Mouse (Mus musculus) Muller cell, postnatal 12 days (primary cell): Measurements from ENCODE around the gene Mrm3.
A peak's percentile ranks its signal among the peaks of the same experiment; 100 is the strongest.

Experiments
- DNase-seq: peaks from one replicate; pipeline ENCODE4 v3.0.0-alpha.2; 2015; ENCODE audit errors: inconsistent ontology term

Mrm3 gene

DNA sequence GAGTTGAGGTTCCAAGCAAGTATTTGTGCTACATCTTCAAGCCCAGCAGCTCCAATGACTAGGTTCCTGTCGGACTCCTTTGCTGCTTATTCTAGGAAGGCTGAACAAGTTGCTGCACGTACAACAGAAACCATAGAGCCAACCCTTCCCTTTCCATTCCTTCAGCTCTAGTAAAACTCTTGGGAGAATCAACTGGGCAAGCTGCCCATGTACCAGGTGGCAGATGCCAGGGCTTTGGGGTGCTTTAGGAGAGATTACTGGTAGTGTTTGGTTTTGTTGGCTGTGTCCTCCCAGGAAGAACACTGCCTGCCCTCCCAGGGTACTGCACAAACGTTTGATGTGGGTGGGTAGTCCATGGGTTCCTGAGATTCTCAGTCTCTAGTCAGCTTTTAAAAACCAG is 8.5 kb downstream of the Mrm3 start:
- no peak for DNase-seq

DNA sequence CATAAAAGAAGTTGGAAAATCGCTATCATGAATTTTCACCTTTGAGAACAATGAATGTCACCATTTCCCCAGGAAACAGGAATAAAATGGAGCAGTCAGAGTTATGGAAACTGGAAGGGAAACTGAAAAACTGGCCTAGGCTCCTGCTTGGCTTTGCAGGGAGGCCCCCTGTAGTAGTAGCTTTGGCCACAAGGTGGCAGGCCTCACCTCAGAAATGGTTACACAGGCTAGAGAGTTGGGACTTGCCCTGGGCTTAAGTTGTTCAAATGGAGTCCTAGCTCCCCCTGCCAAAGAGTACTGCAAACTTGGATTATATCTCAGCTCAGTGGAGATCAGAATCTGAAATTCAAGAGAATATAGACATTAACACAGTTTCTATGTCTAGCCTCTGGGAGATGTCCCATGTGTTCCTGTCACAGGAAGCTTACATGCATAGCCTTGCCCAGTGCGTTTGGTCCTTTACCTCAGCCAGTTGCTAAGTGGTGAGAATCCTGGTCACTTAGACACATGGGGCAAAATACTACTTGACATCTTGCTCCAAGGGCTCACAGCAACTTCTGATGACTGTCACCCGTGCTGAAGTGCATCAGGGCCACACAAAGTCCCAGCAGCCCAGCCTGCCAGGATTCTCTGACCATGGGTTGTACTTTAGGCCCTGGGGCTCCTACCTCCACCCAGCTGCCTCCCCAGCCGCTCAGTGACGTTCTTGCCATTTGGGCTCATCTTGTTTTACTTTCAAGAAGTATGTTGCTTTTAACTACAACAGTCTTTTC is 9.8 kb downstream of the Mrm3 start:
- peak; percentile 67 for DNase-seq

DNA sequence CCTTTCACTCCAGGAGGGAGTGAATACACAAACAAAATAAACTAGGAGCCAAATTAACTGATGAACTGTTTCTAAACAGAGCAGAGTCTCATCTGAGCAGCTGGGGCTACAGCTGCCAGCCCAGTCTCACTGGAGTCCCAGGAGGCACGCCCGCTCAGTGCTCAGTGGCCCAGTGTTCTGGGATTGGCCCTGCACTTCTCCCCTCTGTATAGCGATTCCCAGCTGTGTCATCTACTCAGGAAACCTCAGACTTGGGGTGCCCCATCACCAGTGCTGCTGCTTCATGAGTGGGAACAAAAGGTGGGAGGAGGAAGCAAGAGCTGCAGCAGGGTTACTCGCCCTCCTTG is 10.4 kb downstream of the Mrm3 start:
- no peak for DNase-seq

DNA sequence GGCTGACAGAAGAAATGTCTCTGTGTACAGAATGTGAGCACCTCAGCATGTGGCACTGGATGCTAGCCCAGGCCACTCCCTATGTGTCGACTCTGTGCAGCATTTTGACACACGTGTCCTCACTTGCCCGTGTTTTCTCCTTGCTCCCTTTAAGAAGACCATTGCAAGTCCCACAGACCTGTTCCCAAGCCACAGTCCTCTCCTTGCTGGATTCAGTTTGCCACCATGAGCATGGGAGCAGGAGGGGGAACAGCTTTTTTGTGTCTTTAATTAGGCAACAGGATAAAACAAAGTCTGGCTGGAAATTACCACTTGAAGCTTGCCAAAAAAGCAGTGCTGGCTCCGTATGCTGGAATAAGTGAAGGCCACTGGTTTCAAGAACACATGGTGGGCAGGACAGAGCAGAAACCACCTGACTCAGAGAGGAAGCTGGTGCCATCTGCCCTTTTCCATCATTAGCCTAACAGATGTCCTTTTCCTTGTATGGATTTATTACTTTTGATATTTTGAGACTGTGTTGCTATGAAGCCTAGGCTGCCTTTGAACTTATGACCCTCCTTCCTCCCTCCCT is 12.0 kb downstream of the Mrm3 start:
- peak; percentile 66 for DNase-seq

DNA sequence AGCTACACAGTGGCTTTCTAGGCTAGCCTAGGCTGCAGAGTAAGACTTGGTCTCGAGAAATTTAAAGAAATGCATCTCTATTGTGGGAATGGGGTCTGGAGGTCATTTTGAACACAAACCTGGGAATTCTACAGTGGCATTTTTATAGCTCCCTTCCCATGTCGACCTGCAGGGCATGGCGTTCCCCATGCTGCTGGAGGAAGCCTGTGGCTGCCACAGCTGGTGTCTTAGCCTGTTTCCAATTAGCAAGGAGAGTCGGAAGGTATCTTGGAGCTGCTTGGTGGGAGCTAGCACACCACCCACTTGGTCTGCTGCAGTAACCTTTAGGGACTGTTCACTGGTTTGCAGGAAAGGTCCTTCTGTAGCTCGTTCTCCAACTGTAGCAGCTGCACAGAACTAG is 12.6 kb downstream of the Mrm3 start:
- DNase-seq: no peak

DNA sequence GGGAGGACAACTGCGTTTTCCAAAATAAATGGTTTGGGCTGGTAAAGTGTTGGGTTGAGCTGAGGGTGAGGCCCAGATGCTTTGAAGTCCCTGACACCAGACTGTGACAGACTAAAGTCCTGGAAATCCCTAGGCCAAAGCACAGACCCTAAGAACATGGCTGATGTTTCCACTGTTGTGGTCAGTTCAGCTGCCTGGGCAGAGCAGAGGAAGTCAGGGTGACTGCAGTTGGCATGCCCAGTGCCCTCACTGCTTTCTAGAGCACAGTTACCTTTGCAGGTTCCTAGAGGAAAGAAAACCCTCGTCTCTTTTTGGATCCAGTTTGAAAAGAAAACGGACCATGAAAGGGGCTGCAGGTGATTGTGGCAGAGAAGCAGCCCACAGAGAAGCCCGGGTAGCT is 13.9 kb downstream of the Mrm3 start:
- no peak for DNase-seq

DNA sequence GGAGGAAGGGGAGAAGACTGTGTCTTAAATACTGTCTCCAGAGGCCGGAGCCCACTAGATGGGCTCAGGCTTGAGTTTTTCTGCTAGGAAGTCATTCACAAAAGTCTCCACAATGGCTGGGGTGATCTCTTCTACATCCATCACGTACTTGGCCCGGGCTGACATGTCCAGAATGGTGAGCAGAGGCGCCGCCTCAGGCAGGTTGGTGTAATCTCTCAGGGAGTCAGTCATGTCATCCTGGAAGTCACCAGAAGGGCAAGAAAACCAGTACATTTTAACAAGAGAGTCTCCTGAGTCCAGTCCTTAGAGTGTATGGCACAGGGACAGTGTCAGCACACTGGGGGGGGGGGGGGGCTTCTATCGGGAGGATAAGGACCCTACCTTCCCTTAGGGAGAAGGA is 15.0 kb downstream of the Mrm3 start:
- DNase-seq: no peak

DNA sequence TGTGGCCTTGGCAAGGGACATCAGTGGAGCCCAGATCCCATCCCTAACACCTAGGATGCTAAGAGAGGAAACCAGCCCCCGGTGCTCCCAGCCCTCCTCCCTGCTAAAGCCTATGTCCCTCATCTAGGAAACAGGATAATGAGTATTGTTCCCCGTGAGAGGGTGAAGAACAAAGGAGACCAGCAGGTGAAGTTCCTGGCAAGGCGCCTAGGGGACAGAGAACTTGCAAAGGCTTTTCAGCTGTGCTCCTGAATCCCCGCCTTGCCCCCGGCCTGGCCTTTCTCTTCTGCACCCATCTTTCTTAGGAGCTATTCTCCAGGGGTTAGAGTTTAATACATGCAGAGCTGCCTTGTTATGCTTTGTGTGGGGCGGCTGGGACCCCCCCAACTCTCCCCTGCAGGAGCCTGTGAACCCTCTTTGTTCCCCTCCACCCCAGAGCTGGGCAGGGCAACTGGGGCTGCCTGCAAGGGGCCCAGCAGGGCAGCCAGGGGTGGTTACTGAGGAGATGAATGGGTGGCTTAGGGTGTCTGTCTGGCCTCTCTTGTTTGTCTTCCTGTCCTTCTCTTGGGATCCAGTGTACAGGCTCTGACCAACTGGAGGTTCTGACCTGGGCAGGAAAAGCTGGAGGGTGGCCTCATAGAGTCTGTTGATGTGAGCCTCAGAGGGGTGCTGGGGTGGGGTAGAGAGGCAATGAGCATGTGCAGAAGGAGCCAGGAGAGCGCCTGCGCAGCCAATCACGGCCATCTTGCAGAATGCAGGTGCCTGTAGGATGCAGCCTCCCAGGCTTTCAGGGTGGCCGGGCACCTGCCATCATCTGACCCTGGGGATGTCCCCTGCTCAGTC is 16.9 kb downstream of the Mrm3 start:
- no peak for DNase-seq

DNA sequence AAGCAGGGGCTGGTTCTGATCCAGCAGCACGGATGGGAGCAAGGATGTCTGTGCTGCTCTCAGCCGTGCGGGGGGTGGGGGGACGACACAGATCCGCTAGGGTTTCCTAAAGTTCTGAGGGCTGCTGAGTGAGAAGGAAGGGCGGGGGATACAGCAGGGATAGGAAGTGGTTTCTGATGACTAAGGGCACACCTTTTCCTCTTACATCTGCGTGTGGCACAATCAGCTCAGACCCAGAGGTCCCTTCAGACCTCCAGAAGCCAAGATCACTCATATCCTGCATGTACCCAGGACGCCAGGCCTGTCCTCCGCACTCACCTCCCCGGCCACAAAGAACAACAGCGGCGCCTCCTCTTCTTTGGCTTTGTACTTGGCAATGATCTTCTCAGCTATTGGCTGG is 17.7 kb downstream of the Mrm3 start:
- no peak for DNase-seq

DNA sequence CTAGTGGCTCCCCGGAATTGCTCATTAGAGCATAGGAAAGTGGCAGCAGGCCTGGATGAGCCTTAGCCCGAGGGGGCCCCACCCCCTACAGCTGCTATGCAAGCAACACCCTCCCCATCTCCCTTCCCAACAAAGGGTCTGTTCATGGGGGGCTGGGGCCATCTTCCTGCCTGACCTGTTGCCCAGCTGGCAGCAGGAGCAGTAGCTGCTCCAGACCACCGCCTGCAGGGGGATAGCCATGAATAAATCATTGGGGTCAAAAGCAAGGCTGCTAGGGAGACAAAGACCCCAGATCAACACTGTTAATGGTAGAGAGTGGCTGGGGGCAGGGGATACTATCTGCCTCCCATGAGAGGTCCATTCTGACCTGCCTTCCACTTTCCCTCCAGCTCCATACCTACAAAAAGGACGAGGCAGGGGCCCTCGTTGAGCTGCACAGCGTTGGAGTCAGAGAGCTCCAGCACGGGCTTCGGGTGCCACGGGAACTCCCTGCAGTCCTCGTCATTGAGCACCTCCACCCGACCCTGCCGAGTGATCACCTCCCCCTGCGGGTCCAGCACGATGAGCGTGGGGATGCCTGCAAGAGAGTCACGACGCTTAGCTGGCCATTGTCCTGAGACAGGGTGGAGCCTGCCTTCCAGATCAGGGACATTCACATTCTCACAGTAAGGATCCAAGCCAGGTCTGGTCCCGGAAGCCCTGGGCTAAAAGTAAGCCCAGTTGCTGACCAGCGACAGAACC is 19.3 kb downstream of the Mrm3 start:
- no peak for DNase-seq

DNA sequence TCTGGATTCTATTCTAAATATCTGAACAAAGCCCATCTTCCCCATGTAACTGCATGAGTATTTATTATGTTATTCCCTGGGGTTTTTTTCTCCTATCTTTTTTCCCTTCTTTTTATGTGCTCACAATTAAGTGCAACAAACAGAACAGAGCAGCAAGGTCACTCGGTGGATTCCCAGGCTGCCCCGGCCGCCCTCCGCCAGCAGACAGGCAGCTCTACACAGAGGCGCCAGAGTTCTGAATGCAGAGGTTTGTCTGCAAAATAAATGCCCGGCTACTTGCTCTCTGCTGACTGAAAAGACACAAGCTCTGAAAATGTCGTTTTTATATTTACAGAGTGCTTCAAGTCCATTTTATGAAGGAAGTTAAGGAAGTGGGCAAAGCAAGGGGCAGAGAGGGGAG is 24.0 kb downstream of the Mrm3 start:
- no peak for DNase-seq

DNA sequence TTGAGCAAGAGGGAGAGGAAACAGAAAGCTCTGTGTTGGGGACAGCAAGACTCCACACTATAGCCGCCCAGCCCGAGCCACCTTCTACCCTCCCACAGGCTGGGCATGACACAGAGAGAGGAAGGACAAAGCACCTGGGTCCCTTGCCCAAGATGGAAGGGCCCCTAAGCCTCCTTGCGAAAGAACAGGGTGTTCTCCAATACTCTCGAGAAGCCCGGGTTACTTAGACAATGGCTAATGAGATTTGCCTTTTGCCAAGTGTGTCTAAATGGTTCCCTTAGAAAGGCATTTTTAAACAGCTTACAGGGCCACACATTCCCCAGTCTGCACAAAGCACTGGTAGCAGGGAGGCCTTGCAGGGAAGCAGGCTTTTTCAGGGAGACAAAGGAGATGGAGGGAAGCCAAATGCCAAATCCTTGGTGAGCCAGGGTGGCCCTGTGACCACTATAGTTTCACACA is 24.5 kb downstream of the Mrm3 start:
- DNase-seq: peak; percentile 78

DNA sequence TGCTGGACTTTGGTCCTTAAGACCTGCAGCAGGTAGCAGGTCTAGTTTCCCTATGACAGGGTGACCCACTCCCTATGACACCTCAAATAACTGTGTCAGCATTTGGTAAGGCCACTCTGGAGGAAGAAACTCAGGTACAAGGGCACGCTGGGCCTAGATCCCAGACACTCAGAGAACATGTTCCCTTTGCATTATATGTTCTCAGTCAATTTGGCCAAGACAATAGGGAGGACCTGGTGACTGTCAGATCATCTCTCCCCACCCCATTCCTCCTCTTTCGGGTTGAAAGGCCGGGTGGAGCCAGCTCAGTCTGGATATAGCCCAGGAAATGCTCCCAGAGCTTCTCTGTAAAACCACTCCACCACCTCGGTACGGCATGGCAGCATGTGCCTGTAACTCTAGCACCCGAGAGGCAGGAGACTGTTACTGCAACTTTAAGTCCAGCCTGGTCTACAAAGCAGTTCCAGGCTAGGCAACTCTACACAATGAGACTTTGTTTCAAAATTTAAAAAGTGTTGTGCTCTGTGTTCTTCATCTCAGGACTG is 25.1 kb downstream of the Mrm3 start:
- DNase-seq: no peak

DNA sequence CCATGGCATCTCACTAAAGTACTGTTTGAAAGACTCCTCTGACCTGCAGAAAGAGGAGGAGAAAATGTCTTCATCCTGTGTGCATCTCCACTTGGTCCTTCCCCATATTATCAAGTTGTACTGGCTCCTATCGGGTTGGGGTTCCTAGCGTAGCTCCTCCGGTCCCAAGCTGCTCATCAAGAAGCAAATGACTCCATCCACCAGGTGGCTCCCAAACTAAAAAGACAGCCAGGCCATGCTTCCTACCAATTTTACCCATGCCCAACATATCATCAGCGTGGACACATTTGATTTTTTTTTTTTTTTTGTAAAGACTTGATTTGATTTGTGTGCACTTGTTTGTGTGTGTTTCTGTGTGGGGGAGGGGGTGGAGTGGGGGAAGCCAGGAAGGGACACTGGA is 28.9 kb downstream of the Mrm3 start:
- DNase-seq: no peak

DNA sequence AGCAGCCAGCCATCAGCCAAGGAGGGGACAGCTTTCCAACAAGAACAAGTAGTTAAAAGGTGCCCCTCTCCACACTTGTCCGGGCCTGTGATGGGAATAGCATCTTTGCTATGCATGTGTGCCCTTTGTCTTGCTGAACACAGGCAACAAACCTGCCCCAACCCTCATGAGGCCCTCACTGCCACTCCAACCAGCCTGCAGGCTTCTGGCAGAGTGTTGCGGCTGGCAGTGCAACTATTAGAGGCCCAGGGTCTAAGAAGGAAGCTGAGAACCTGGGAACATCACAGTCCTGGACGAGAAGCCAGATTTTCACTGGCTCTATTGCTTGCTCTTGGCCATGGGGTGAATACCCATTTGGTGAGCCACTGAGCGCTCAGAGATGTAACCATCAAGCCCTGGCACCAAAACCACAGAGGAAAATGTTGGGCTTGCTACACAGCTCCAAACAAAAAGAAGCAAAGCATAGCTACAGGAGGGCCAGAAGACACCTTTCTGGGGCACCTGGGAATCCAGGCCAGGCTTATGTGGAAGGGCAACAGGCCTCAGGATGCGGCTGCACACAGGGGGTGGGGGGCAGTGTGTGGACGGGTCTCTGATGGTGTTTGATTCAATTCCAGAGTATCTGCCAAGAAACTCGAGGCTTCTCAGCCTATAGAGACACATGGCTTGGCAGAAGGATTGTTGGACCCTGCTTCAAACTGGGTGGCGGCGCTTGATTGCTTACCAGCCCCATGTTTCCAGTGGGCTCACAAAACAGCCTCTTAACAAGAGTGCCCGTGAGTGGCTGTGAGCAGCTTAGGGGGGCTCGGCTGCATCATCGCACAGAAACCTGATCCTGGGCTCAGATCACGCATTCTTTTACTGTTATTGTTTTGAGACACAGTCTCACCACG is 35.7 kb downstream of the Mrm3 start:
- no peak for DNase-seq

DNA sequence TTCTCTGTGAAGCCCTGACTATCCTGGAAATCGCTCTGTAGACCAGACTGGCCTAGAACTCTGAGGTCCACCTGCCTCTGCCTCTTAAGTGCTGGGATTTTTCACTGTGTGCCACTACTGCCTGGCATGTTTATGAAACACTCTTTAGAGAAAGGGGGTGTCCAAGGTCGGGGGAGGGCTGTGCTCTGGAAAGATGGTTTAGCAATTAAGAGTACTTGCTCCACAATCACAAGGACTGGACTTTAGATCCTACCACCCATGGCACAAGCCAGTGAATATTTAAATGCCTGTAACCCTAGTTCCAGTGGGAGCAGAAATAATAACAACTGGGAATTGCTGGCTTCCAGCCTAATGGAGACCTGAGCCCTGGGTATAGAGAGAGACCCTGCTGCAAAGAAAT is 36.5 kb downstream of the Mrm3 start:
- DNase-seq: no peak

DNA sequence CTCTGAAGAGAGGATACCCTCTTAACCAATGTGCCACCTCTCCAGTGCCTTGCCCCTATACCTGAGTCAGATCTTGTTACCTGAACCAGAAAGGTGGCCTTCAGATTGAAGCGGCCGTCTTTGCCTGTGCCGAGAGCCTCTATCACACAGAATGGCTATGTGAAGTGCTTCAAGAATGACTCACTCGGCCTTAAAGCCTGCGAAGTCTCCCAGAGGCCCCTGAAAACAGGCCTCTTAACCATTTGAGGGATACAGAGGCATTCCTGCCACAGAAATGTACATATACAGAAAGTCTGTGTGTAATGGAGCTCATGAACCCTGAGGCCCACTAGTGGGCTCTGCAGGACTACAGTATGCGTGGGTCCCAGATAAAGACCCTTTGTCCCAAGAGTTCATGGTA is 40.3 kb downstream of the Mrm3 start:
- DNase-seq: no peak

DNA sequence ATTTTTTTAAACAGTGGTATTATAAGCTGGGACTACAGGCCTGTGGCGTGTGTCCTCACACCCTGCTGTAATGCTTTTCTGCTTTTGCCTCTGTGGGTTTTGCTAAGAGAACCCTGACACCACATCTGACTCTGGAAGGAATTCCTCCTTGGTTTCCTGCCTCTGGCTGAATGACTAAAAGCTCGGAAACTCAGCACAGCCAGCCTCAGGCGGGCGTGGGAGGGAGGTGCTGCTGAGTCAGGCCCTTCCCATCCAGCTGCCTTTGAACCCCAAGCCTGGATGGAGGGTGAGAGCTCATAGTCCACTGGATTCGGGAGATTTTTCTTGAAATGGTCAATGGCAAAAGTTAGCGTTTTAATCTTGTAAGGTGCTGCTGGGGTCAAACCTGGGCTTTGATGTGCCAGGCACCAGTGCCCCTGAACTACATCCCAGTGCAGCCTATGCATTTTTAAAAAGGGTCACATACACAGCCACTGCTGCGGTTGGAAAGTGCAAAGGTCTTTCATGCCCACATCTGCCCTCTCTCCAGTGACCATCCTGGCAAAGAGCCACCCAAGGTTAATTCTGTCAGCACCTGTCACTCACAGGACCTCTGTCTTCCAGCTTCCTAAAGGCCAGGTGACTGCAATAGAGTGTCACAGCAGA is 42.0 kb downstream of the Mrm3 start:
- peak; percentile 91 for DNase-seq

DNA sequence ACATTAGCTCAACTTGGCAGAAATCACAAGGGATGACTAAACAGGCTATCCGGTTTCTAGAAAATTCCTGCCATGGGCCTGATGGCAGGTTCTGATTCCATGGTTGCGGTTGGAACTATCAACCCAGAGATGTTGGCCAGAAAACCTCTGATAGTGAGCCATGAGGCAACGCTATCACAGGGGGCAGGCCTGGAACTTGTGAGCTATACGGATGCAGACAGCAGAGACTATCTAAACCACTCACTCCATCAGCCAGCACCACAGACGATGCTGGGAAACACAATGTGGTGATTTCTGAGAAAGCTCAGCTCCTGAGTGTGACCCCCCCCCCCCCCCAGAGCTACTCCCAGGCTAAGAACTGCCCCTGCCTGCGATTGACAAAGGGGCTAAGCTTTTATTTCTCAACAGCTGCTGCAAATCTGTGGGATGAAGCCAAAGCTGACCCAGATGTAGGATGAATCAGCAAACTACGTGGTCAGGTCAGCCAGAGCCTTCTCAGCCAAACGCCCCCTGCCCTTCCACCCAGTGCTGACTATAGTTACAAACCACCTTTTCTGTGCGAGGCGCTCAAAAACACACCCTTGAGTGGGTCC is 43.1 kb downstream of the Mrm3 start:
- peak; percentile 80 for DNase-seq

DNA sequence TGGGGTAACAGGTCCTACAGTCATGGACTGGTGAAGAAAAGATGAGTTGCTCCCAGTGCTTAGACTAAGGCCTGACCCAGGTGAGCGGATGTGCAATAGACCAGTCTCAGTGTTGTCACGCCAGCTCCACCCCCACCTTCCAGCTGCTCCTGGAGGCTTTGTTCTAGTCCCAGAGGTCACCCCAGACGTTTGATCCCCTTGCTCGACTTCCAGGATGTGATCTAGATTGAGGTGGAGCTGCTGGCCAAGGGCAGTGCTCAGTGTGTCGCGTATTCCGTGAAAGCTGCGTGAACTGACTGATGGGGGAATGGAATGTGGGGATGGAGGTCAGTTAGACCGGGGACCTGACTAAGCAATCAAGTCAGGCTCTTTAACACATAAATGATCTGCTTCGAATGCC is 43.8 kb downstream of the Mrm3 start:
- no peak for DNase-seq
